Mouse (Mus musculus) liver, embryonic 16.5 days (tissue): ENCODE measurements around the gene Rnf135. TPM values are rescaled to one million over a fixed set of nuclear protein-coding genes. Genes with fewer than 3 reads are reported as not detected.
A peak's percentile ranks its signal among the peaks of the same experiment; 100 is the strongest.

ENCODE experiments used
- ATAC-seq: fragments of 200-750 bp; cut with Nextera tagmentation; 2 replicates; pipeline ENCODE4 v1.8.0; 2017; ENCODE audit warnings: low read depth, mild to moderate bottlenecking, moderate number of reproducible peaks, moderate library complexity
- H3K27ac ChIP-seq: fragments of 300-500 bp; sonication (generic); 2 replicates; pipeline ENCODE4 v1.5.1; 2014; ENCODE audit warnings: mild to moderate bottlenecking, low read length
- H3K27me3 ChIP-seq: fragments of 300-500 bp; sonication (generic); 2 replicates; pipeline ENCODE4 v1.6.1; 2014; ENCODE audit warnings: low read depth, low read length, mixed read lengths; ENCODE audit not compliant: control insufficient read depth, insufficient read depth
- H3K36me3 ChIP-seq: fragments of 300-500 bp; sonication (generic); 2 replicates; pipeline ENCODE4 v1.6.1; 2014; ENCODE audit warnings: mild to moderate bottlenecking; ENCODE audit not compliant: control insufficient read depth, insufficient read depth
- H3K4me1 ChIP-seq: fragments of 300-500 bp; sonication (generic); 2 replicates; pipeline ENCODE4 v1.6.1; 2014; ENCODE audit warnings: low read depth, low read length, mixed read lengths; ENCODE audit not compliant: control insufficient read depth
- H3K4me2 ChIP-seq: fragments of 300-500 bp; sonication (generic); 2 replicates; pipeline ENCODE4 v1.6.1; 2014; ENCODE audit warnings: low read depth, low read length, mixed read lengths
- H3K4me3 ChIP-seq: fragments of 300-500 bp; sonication (generic); 2 replicates; pipeline ENCODE4 v1.5.1; 2014; ENCODE audit warnings: low read depth, mild to moderate bottlenecking, low read length
- H3K9ac ChIP-seq: fragments of 300-500 bp; sonication (generic); 2 replicates; pipeline ENCODE4 v1.6.1; 2014; ENCODE audit warnings: low read depth, low read length
- H3K9me3 ChIP-seq: fragments of 300-500 bp; sonication (generic); replicated peaks from 2 replicates; pipeline ENCODE4 v1.6.1; 2016; ENCODE audit warnings: low read length; ENCODE audit not compliant: control insufficient read depth
- WGBS: fragments of 180-500 bp; shearing (Covaris S2); extraction: QIAGEN DNeasy Blood & Tissue Kit; methylation state at CpG from one replicate; pipeline ENCODE4 v1.1.7; 2014; ENCODE audit not compliant: insufficient replicate concordance; 5-methylcytosine and 5-hydroxymethylcytosine counted together
- polyA plus RNA-seq: library from polyadenylated mRNA; unstranded; fragments of >200 nt; fragmentation: Nextera tagmentation; extraction: Ambion mirVana; gene quantifications from 2 replicates; pipeline ENCODE4 v1.2.1, GENCODE M21; 2015

Gene Rnf135
- polyA plus RNA-seq, result 4.8 and 5.4 TPM in 2 replicates

GRCm38 (mm10) chr11:80183705-80184255 lies at the start of gene Rnf135:
Gene Rnf135 (plus strand): TSS chr11:80183851.
- Histone ChIP-seq H3K9me3 (no peaks in the 10 kb centered on the region), H3K4me2 (peak within 1 kb of the TSS; percentile 66), H3K27me3 (no peaks in the 10 kb centered on the region), H3K4me3 (peak within 1 kb of the TSS; percentile 76), H3K36me3 (no peaks in the 10 kb centered on the region), H3K9ac (peak within 1 kb of the TSS; percentile 76), H3K4me1 (no peaks in the 10 kb centered on the region; the same call in 1 of the 2 replicates), H3K27ac (peak within 1 kb of the TSS; percentile 79)
- ATAC-seq, result peak; percentile 93
- 0% methylated on average over 33 of the region's 33 CpGs for WGBS

GRCm38 (mm10) chr11:80134744-80135143 lies 48.9 kb upstream of the Rnf135 start:
- 56% methylated on average over 4 of the region's 4 CpGs for WGBS
- H3K36me3 ChIP-seq, result peaks cover 51% of the 10 kb centered on the region
- no peak overlapping the region for H3K4me2 ChIP-seq
- H3K4me1 ChIP-seq, result no peaks in the 10 kb centered on the region
- no peak overlapping the region for H3K4me3 ChIP-seq
- no peak overlapping the region for H3K9ac ChIP-seq
- no peaks in the 10 kb centered on the region for H3K9me3 ChIP-seq
- no peaks in the 10 kb centered on the region for H3K27me3 ChIP-seq
- no peak overlapping the region for H3K27ac ChIP-seq
- ATAC-seq, result no peak

DNA sequence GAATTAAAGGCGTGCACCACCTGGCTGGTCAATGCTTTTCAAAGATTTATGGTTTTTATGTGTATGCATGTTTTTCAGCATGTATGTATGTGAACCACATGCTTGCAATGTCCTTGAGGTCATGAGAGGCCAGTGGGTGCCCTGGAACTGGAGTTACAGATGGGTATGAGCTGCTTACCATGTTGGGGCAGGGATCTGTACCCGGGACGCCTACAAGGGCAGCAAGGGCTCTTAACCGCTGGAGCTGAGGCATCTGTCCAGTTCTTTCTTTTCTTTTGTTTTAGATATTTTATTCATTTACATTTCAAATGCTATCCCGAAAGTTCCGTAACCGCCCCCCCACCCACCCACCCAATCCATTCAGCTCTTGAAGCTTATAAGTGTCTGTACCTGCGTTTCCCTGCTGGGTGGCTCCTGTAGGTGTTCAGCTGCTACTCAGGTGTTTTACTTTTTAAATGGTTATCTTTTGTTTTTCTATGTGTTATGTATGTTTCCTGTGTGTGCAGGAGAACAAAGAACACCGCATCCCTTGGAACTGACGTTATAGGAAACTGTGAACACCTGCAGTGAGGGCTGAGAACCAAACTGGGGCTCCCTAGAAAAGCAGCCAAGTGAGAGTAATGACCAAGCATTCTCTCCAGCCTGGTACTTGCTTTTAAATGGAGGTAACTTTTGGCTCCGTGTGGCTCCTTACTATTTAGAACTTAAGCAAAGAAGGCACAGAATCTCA lies 47.5 kb upstream of the Rnf135 start:
- Histone ChIP-seq H3K9me3 (no peaks in the 10 kb centered on the region), H3K4me3 (no peak overlapping the region), H3K36me3 (peaks cover 47% of the 10 kb centered on the region), H3K27ac (no peak overlapping the region), H3K4me1 (no peaks in the 10 kb centered on the region), H3K9ac (no peak overlapping the region), H3K27me3 (no peaks in the 10 kb centered on the region), H3K4me2 (no peak overlapping the region)
- WGBS, result 91% methylated on average over 11 of the region's 11 CpGs
- ATAC-seq, result no peak

DNA sequence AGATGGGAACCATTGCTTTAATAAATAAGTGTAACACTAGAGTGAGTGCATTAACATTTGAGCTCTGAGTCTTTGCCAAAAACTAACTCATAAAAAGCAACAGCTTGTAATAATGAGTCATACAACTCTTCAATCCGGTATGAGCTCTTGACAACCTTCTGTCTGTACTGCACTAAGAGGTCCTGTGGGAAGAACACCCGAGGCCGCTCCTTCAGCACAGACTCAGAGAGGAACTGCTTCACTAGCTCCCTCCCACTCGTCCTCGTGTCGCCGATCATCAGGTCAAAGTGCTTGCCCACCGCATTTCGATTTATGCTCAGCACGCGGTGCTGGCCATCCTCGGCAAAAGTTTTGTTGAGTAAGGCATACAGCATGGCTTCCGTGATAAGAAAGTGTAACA lies 46.9 kb upstream of the Rnf135 start:
- Histone ChIP-seq H3K36me3 (peaks cover 43% of the 10 kb centered on the region), H3K27me3 (no peaks in the 10 kb centered on the region), H3K9me3 (no peaks in the 10 kb centered on the region), H3K4me1 (no peaks in the 10 kb centered on the region), H3K9ac (no peak overlapping the region), H3K4me3 (no peak overlapping the region), H3K4me2 (no peak overlapping the region), H3K27ac (no peak overlapping the region)
- ATAC-seq, result no peak
- WGBS, result 91% methylated on average over 13 of the region's 13 CpGs

DNA sequence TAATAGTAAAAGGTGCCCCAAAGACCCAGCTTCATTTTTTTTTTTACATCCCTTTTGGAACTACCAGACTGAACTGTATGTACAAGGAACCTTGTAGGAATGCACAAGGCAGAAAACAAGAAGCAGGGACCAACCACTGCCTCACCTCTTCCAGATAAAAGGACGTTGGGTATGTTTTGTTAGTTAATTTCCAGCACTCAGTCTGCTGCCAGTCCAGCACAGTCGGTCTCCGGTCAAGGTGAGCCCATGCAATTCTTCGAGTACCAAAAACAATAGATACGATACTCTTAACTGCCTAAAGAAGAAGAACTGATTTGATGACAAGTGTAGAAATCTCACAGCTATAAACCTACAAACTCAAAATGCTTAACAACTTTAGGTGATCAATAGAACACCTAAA lies 45.9 kb upstream of the Rnf135 start:
- no peaks in the 10 kb centered on the region for H3K27me3 ChIP-seq
- H3K4me2 ChIP-seq, result no peak overlapping the region
- no peaks in the 10 kb centered on the region for H3K9me3 ChIP-seq
- no peak overlapping the region for H3K4me3 ChIP-seq
- H3K4me1 ChIP-seq, result peaks cover 5% of the 10 kb centered on the region
- H3K9ac ChIP-seq, result no peak overlapping the region
- H3K36me3 ChIP-seq, result peaks cover 33% of the 10 kb centered on the region
- no peak for ATAC-seq
- no peak overlapping the region for H3K27ac ChIP-seq
- WGBS, result 83% methylated on average over 5 of the region's 5 CpGs

- H3K4me2 ChIP-seq, result peak within 1 kb of the TSS; percentile 84
- no peaks in the 10 kb centered on the region for H3K27me3 ChIP-seq
- H3K27ac ChIP-seq, result peak within 1 kb of the TSS; percentile 81
- H3K9me3 ChIP-seq, result no peaks in the 10 kb centered on the region
- peaks cover 17% of the 10 kb centered on the region for H3K4me1 ChIP-seq
- H3K4me3 ChIP-seq, result peak within 1 kb of the TSS; percentile 79
- WGBS, result under 1% methylated on average over 40 of the region's 40 CpGs
- H3K9ac ChIP-seq, result peak within 1 kb of the TSS; percentile 83
- ATAC-seq, result peak; percentile 82
- peaks cover 10% of the 10 kb centered on the region for H3K36me3 ChIP-seq
Observed at GRCm38 (mm10) chr11:80141825-80142521, 41.7 kb upstream of the Rnf135 start, which contains the start of gene Tefm. Gene Tefm (minus strand): TSS chr11:80142175.

DNA sequence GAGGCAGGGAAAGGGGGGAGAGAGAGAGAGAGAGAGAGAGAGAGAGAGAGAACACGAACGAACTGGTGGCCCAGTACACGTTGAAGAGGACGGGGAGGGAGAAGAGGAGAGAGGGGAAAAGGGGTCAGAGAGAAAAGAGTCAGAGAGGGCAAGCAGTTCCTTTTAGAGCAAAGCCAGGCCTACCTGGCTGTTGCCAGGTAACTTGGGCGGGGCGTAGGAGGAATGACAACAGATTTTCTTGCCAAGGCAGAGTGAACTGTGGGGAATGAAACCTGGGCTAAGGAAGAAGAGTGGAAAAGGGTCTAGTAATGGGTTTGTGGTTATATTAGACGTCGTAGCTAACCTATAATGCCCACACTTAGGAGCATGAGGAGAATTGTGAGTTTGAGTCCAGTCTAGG lies 40.8 kb upstream of the Rnf135 start:
- Histone ChIP-seq H3K9me3 (no peaks in the 10 kb centered on the region), H3K4me2 (peak overlapping the region; percentile 84), H3K27me3 (no peaks in the 10 kb centered on the region), H3K4me1 (peaks cover 19% of the 10 kb centered on the region), H3K9ac (no peak overlapping the region), H3K27ac (no peak overlapping the region), H3K4me3 (peak overlapping the region; percentile 79), H3K36me3 (peaks cover 5% of the 10 kb centered on the region; the same call in 1 of the 2 replicates)
- 50% methylated on average over 8 of the region's 8 CpGs for WGBS
- no peak for ATAC-seq

- no peak overlapping the region for H3K9ac ChIP-seq
- ATAC-seq, result peak; percentile 47
- 3% methylated on average over 10 of the region's 10 CpGs for WGBS
Observed at GRCm38 (mm10) chr11:80145787-80146275, 37.8 kb upstream of the Rnf135 start.

More at GRCm38 (mm10) chr11:80145787-80146275, 37.8 kb upstream of the Rnf135 start:
- no peaks in the 10 kb centered on the region for H3K9me3 ChIP-seq
- H3K36me3 ChIP-seq, result no peaks in the 10 kb centered on the region
- no peak overlapping the region for H3K4me3 ChIP-seq
- peak overlapping the region; percentile 86 for H3K27ac ChIP-seq
- no peaks in the 10 kb centered on the region for H3K27me3 ChIP-seq
- H3K4me1 ChIP-seq, result peaks cover 19% of the 10 kb centered on the region
- H3K4me2 ChIP-seq, result peak overlapping the region; percentile 1; the same call in 1 of the 2 replicates
